In the genomic region with DNA sequence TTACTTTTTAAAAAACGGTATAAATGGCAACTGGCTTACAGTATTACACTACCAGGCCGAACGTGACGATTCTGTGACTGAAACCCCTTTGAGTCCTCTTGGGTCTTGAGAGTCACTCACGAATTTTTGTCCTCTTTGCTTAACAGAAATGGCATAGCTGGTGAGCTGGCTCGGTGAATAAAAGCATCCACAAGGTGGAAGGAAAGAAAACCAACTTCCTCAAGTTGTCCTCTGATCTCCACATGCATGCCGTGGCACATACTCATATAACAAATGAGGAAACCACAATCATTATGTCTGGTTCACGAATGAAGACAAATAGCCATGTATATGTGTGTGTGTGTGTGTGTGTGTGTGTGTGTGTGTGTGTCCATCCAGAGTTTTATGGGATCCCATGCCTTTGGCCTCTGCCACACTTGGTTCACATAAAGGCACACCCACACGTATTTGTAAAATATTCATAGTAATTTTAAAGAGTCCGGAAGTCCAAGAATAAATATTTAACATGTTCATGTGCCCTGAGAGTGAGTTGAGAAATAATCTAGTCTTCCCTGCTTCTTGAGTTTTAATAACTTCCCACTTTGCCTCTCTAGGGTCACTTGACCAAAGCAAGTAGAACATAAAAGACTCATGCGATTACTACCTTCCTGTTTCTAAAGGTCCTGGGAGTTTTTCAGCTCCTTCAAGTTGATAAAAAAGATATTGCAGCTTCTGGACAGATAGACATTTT, we compare ENCODE assay signal across 8 mouse cellular contexts. TPM values are rescaled to one million over a fixed set of nuclear protein-coding genes. Genes with fewer than 3 reads are reported as not detected.
DNase-seq lines count a peak whose midpoint lies in the region; ATAC-seq lines count a peak whose summit lies in the region.

No protein-coding gene starts in this region.

- H3K4me2 ChIP-seq in hindbrain, embryonic 14.5 days (replicated peaks): peak overlapping the region; percentile 87

- H3K36me3 ChIP-seq in hindbrain, embryonic 14.5 days (replicated peaks; ENCODE audit: control insufficient read depth, insufficient read depth): no peaks in the 10 kb centered on the region

- peak; percentile 72 for ATAC-seq in hindbrain, embryonic 14.5 days (ENCODE audit: low FRiP score)
- ATAC-seq in megakaryocyte progenitor cell, adult 5-6 weeks (replicated peaks; ENCODE audit: poor library complexity): peak; percentile 12; the same call in 1 of the 2 replicates

- WGBS in hindbrain, embryonic 14.5 days: 39% methylated on average over 11 of the region's 11 CpGs

- peak; percentile 50 for DNase-seq in heart, adult 11 months
- no peak for DNase-seq in heart, adult 9 months (ENCODE audit: low spot score in 2 of 2)
- no peak for DNase-seq in hindbrain, embryonic 14.5 days (ENCODE audit: low spot score)
- no peak for DNase-seq in right cerebral cortex, postnatal 4 days
- DNase-seq in urinary bladder, postnatal 36 days (ENCODE audit: low spot score in 2 of 2): no peak
- no peak for DNase-seq in natural killer cell, adult 2 months (ENCODE audit: low spot score in 2 of 2)

- H3K4me1 ChIP-seq in brown adipose tissue, adult 24 weeks (ENCODE audit: control insufficient read depth, insufficient read depth, insufficient read length, low read length): no peaks in the 10 kb centered on the region
- peaks cover 5% of the 10 kb centered on the region; the same call in 1 of the 2 replicates for H3K4me1 ChIP-seq in hindbrain, embryonic 14.5 days (replicated peaks; ENCODE audit: control insufficient read depth, insufficient read depth, low read length)

- H3K27me3 ChIP-seq in hindbrain, embryonic 14.5 days (ENCODE audit: control insufficient read depth, insufficient read depth, low read length): no peaks in the 10 kb centered on the region

- no peak overlapping the region for H3K27ac ChIP-seq in brown adipose tissue, adult 24 weeks (replicated peaks; ENCODE audit: low read depth, low read length)
- peak overlapping the region; percentile 52; the same call in 1 of the 2 replicates for H3K27ac ChIP-seq in hindbrain, embryonic 14.5 days

- H3K4me3 ChIP-seq in brown adipose tissue, adult 24 weeks (ENCODE audit: insufficient read depth, low read depth, low read length): peak overlapping the region; percentile 39
- H3K4me3 ChIP-seq in hindbrain, embryonic 14.5 days (replicated peaks; ENCODE audit: low read length): peak overlapping the region; percentile 50

- peak overlapping the region; percentile 49 for H3K9ac ChIP-seq in hindbrain, embryonic 14.5 days

- H3K9me3 ChIP-seq in hindbrain, embryonic 14.5 days (ENCODE audit: control insufficient read depth, low read length): no peaks in the 10 kb centered on the region

RNA-seq across cellular contexts. Expression of a gene that starts 0.6 kb away (rescaled TPM):
- polyA plus RNA-seq in brown adipose tissue, adult 24 weeks (2012; ENCODE audit: insufficient read depth, insufficient read length, missing spikeins): not detected in 2 replicates
- 3.2 and 3.7 TPM in 2 replicates for polyA plus RNA-seq in hindbrain, embryonic 14.5 days (2014; fragmentation: Nextera tagmentation; extraction: Ambion mirVana)
- total RNA-seq in megakaryocyte progenitor cell, adult 5-6 weeks (2015): 60.6 and 75.7 TPM in 2 replicates
- 55.3 and 65.0 TPM in 2 replicates for total RNA-seq in megakaryocyte progenitor cell, adult 5-6 weeks (2017)

RNA-seq across cellular contexts. Expression of a gene that starts 6.4 kb away (rescaled TPM):
- polyA plus RNA-seq in brown adipose tissue, adult 24 weeks (2012; ENCODE audit: insufficient read depth, insufficient read length, missing spikeins): 0.67 TPM in 1 of 2 replicates, not detected in the other
- 0.16 TPM in 1 of 2 replicates, not detected in the other for polyA plus RNA-seq in hindbrain, embryonic 14.5 days (2014; fragmentation: Nextera tagmentation; extraction: Ambion mirVana)
- total RNA-seq in megakaryocyte progenitor cell, adult 5-6 weeks (2015): not detected in 2 replicates
- 0.10 TPM in 1 of 2 replicates, not detected in the other for total RNA-seq in megakaryocyte progenitor cell, adult 5-6 weeks (2017)

RNA-seq across cellular contexts. Expression of a gene that starts 40.0 kb away (rescaled TPM):
- polyA plus RNA-seq in brown adipose tissue, adult 24 weeks (2012; ENCODE audit: insufficient read depth, insufficient read length, missing spikeins): 176 and 191 TPM in 2 replicates
- polyA plus RNA-seq in hindbrain, embryonic 14.5 days (2014; fragmentation: Nextera tagmentation; extraction: Ambion mirVana): 46.4 and 50.9 TPM in 2 replicates
- 24.5 and 25.1 TPM in 2 replicates for total RNA-seq in megakaryocyte progenitor cell, adult 5-6 weeks (2015)
- 31.2 and 43.8 TPM in 2 replicates for total RNA-seq in megakaryocyte progenitor cell, adult 5-6 weeks (2017)

RNA-seq across cellular contexts. Expression of a gene that starts 43.6 kb away (rescaled TPM):
- 24.4 and 28.2 TPM in 2 replicates for polyA plus RNA-seq in brown adipose tissue, adult 24 weeks (2012; ENCODE audit: insufficient read depth, insufficient read length, missing spikeins)
- polyA plus RNA-seq in hindbrain, embryonic 14.5 days (2014; fragmentation: Nextera tagmentation; extraction: Ambion mirVana): 14.9 and 15.0 TPM in 2 replicates
- total RNA-seq in megakaryocyte progenitor cell, adult 5-6 weeks (2015): 8.2 and 10.2 TPM in 2 replicates
- total RNA-seq in megakaryocyte progenitor cell, adult 5-6 weeks (2017): 12.9 and 14.9 TPM in 2 replicates
